ENCODE assay signal across 9 mouse cellular contexts in the genomic region with DNA sequence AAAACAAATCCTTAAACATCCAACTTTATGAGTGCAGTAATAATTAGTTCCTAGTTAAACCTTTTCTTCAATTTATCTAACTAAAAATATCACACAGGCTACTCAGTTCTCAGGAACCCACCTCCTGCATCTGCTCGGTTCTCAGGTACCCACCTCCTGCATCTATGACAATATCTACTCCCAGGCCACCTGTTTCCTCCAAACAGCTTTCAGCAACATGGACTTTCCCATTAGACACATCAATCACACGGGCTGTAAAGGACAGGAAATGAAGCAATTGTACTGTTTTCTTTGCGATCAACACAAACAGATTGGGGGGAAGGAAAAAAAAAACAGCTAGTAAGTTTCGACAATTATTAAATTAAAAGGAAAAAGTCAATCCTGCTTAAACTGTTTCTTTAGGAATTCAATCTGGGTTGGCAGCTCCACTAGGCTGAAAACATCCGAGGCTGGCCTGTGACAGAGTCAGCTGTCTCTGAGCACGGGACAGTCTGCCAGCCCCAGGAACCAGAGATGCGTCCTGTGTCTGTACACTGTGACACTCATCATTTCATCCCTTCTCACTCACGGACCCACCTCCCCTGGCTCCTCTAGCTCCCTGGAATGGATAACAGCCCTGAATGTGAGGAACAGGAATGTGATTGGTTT. TPM values are rescaled to one million over a fixed set of nuclear protein-coding genes. Genes with fewer than 3 reads are reported as not detected.
A peak's percentile ranks its signal among the peaks of the same experiment; 100 is the strongest.
DNase-seq lines count a peak whose midpoint lies in the region; ATAC-seq and TF ChIP-seq lines count a peak whose summit lies in the region.
"Had no signal": no experiment of that assay in that cellular context is flagged by ENCODE, and none has a peak within 500 bp of the region (broad histone marks: within the 10 kb centered on the region; RNA-seq: fewer than 3 reads in every experiment).

No protein-coding gene starts in this region.

- 56% methylated on average over 8 of the region's 8 CpGs for WGBS in heart, embryonic 13.5 days
- 57% methylated on average over 8 of the region's 8 CpGs for WGBS in heart, embryonic 10.5 days
- WGBS in kidney, postnatal 0 days = 21% methylated on average over 8 of the region's 8 CpGs
- WGBS in stomach, embryonic 15.5 days = 55% methylated on average over 8 of the region's 8 CpGs
- 57% methylated on average over 8 of the region's 8 CpGs for WGBS in stomach, postnatal 0 days

- ATAC-seq in heart, embryonic 13.5 days (ENCODE audit: extremely low read depth, insufficient number of reproducible peaks, low FRiP score, low TSS enrichment) = no peak
- ATAC-seq in kidney, postnatal 0 days (replicated peaks; ENCODE audit: low FRiP score, low read depth) = no peak
- ATAC-seq in stomach, embryonic 15.5 days (ENCODE audit: insufficient read depth, low FRiP score, low read depth) = 0 out of 2 replicates have a peak, but pooled peaks have one; percentile 54
- ATAC-seq in stomach, postnatal 0 days (ENCODE audit: low FRiP score, low TSS enrichment) = no peak

- H3K4me2 ChIP-seq in heart, embryonic 13.5 days = no peak overlapping the region
- 0 out of 2 replicates have a peak overlapping the region, but pooled peaks have one; percentile 5 for H3K4me2 ChIP-seq in kidney, postnatal 0 days (ENCODE audit: low read length)
- no peak overlapping the region for H3K4me2 ChIP-seq in stomach, embryonic 15.5 days
- H3K4me2 ChIP-seq in stomach, postnatal 0 days (replicated peaks; ENCODE audit: low read depth) = no peak overlapping the region

- H3K27ac ChIP-seq in heart, embryonic 13.5 days (replicated peaks) = no peak overlapping the region
- H3K27ac ChIP-seq in heart, embryonic 10.5 days = no peak overlapping the region
- H3K27ac ChIP-seq in kidney, postnatal 0 days = peak overlapping the region; percentile 64; the same call in 1 of the 2 replicates
- H3K27ac ChIP-seq in stomach, embryonic 15.5 days = peak overlapping the region; percentile 54; the same call in 1 of the 2 replicates
- no peak overlapping the region for H3K27ac ChIP-seq in stomach, postnatal 0 days (replicated peaks)
- H3K27ac ChIP-seq: macrophage had no signal

- H3K9ac ChIP-seq in heart, embryonic 13.5 days = peak overlapping the region; percentile 51
- no peak overlapping the region for H3K9ac ChIP-seq in kidney, postnatal 0 days (ENCODE audit: low read depth, low read length)
- no peak overlapping the region for H3K9ac ChIP-seq in stomach, embryonic 15.5 days
- H3K9ac ChIP-seq in stomach, postnatal 0 days (ENCODE audit: low read length) = no peak overlapping the region

- TF ChIP-seq CTCF in kidney, postnatal 0 days (IDR thresholded peaks at IDR 0.05; ENCODE audit: low read depth) = no peak
- TF ChIP-seq CTCF in stomach, postnatal 0 days (IDR thresholded peaks at IDR 0.05; ENCODE audit: low read depth) = no peak

- H3K27me3 ChIP-seq in heart, embryonic 13.5 days (replicated peaks) = no peaks in the 10 kb centered on the region
- no peaks in the 10 kb centered on the region for H3K27me3 ChIP-seq in heart, embryonic 10.5 days (ENCODE audit: insufficient read depth, poor library complexity, severe bottlenecking)
- no peaks in the 10 kb centered on the region for H3K27me3 ChIP-seq in kidney, postnatal 0 days (ENCODE audit: insufficient read depth, low read length)
- H3K27me3 ChIP-seq in stomach, embryonic 15.5 days (replicated peaks) = no peaks in the 10 kb centered on the region
- H3K27me3 ChIP-seq in stomach, postnatal 0 days (ENCODE audit: control insufficient read depth, insufficient read depth, low read length) = no peaks in the 10 kb centered on the region

- no peak for DNase-seq in heart, embryonic 10.5 days (ENCODE audit: low spot score)
- DNase-seq in kidney, postnatal 0 days (ENCODE audit: low spot score) = peak; percentile 72
- no peak for DNase-seq in kidney, adult 11 months
- no peak for DNase-seq in stomach, postnatal 0 days (ENCODE audit: low spot score)
- no peak for DNase-seq in urinary bladder, postnatal 36 days (ENCODE audit: low spot score in 2 of 2)
- DNase-seq in cerebellum, adult 9-11 months = no peak

- H3K4me1 ChIP-seq in heart, embryonic 13.5 days = peaks cover 8% of the 10 kb centered on the region; the same call in 1 of the 2 replicates
- no peaks in the 10 kb centered on the region for H3K4me1 ChIP-seq in heart, embryonic 10.5 days
- H3K4me1 ChIP-seq in kidney, postnatal 0 days (replicated peaks; ENCODE audit: insufficient read depth, low read length) = peaks cover 4% of the 10 kb centered on the region; the same call in 1 of the 2 replicates
- H3K4me1 ChIP-seq in stomach, embryonic 15.5 days = no peaks in the 10 kb centered on the region; the same call in 1 of the 2 replicates
- no peaks in the 10 kb centered on the region for H3K4me1 ChIP-seq in stomach, postnatal 0 days (replicated peaks; ENCODE audit: control insufficient read depth, insufficient read depth)

- H3K36me3 ChIP-seq in heart, embryonic 13.5 days = peaks cover 48% of the 10 kb centered on the region
- peaks cover 36% of the 10 kb centered on the region for H3K36me3 ChIP-seq in heart, embryonic 10.5 days
- peaks cover 11% of the 10 kb centered on the region; the same call in 1 of the 2 replicates for H3K36me3 ChIP-seq in kidney, postnatal 0 days (ENCODE audit: insufficient read depth, low read length)
- peaks cover 7% of the 10 kb centered on the region for H3K36me3 ChIP-seq in stomach, embryonic 15.5 days
- peaks cover 4% of the 10 kb centered on the region; the same call in 1 of the 2 replicates for H3K36me3 ChIP-seq in stomach, postnatal 0 days (ENCODE audit: control insufficient read depth, insufficient read depth, low read length)

- H3K4me3 ChIP-seq in heart, embryonic 13.5 days = no peak overlapping the region
- no peak overlapping the region for H3K4me3 ChIP-seq in heart, embryonic 10.5 days
- no peak overlapping the region for H3K4me3 ChIP-seq in kidney, postnatal 0 days (replicated peaks; ENCODE audit: low read depth, low read length)
- H3K4me3 ChIP-seq in stomach, embryonic 15.5 days (replicated peaks) = no peak overlapping the region
- no peak overlapping the region for H3K4me3 ChIP-seq in stomach, postnatal 0 days (ENCODE audit: low read depth, low read length)

- no peaks in the 10 kb centered on the region for H3K9me3 ChIP-seq in heart, embryonic 13.5 days
- no peaks in the 10 kb centered on the region for H3K9me3 ChIP-seq in heart, embryonic 10.5 days
- no peaks in the 10 kb centered on the region for H3K9me3 ChIP-seq in kidney, postnatal 0 days (replicated peaks; ENCODE audit: low read length)
- no peaks in the 10 kb centered on the region for H3K9me3 ChIP-seq in stomach, embryonic 15.5 days
- no peaks in the 10 kb centered on the region for H3K9me3 ChIP-seq in stomach, postnatal 0 days (ENCODE audit: control insufficient read depth, low read length)

- TF ChIP-seq EP300 in stomach, postnatal 0 days (optimal IDR thresholded peaks at IDR 0.05) = no peak

RNA-seq across cellular contexts. Expression of a gene that starts 6.7 kb away (rescaled TPM):
- 13.9 and 15.0 TPM in 2 replicates for polyA plus RNA-seq in heart, embryonic 13.5 days (2015; fragmentation: Nextera tagmentation; extraction: Ambion mirVana)
- 20.7 and 30.3 TPM in 2 replicates for polyA plus RNA-seq in heart, embryonic 10.5 days (2016; fragmentation: Nextera tagmentation; extraction: Ambion mirVana)
- polyA plus RNA-seq in kidney, postnatal 0 days (2015; fragmentation: Nextera tagmentation; extraction: Ambion mirVana) = 10.6 and 12.6 TPM in 2 replicates
- 20.5 and 21.1 TPM in 2 replicates for polyA plus RNA-seq in stomach, embryonic 15.5 days (2015; fragmentation: Nextera tagmentation; extraction: Ambion mirVana)
- polyA plus RNA-seq in stomach, postnatal 0 days (2015; fragmentation: Nextera tagmentation; extraction: Ambion mirVana) = 5.4 TPM in 2 replicates

RNA-seq across cellular contexts. Expression of a gene that starts 33.5 kb away (rescaled TPM):
- polyA plus RNA-seq in heart, embryonic 13.5 days (2015; fragmentation: Nextera tagmentation; extraction: Ambion mirVana) = 51.4 and 58.5 TPM in 2 replicates
- polyA plus RNA-seq in heart, embryonic 10.5 days (2016; fragmentation: Nextera tagmentation; extraction: Ambion mirVana) = 58.0 and 60.3 TPM in 2 replicates
- polyA plus RNA-seq in kidney, postnatal 0 days (2015; fragmentation: Nextera tagmentation; extraction: Ambion mirVana) = 74.6 and 74.8 TPM in 2 replicates
- polyA plus RNA-seq in stomach, embryonic 15.5 days (2015; fragmentation: Nextera tagmentation; extraction: Ambion mirVana) = 67.6 and 71.6 TPM in 2 replicates
- 45.2 and 45.3 TPM in 2 replicates for polyA plus RNA-seq in stomach, postnatal 0 days (2015; fragmentation: Nextera tagmentation; extraction: Ambion mirVana)

RNA-seq across cellular contexts. Expression of a gene that starts 33.8 kb away (rescaled TPM):
- polyA plus RNA-seq in heart, embryonic 13.5 days (2015; fragmentation: Nextera tagmentation; extraction: Ambion mirVana) = 19.5 and 20.0 TPM in 2 replicates
- 26.0 and 26.5 TPM in 2 replicates for polyA plus RNA-seq in heart, embryonic 10.5 days (2016; fragmentation: Nextera tagmentation; extraction: Ambion mirVana)
- 14.4 and 15.7 TPM in 2 replicates for polyA plus RNA-seq in kidney, postnatal 0 days (2015; fragmentation: Nextera tagmentation; extraction: Ambion mirVana)
- polyA plus RNA-seq in stomach, embryonic 15.5 days (2015; fragmentation: Nextera tagmentation; extraction: Ambion mirVana) = 19.4 and 21.7 TPM in 2 replicates
- 7.8 and 8.7 TPM in 2 replicates for polyA plus RNA-seq in stomach, postnatal 0 days (2015; fragmentation: Nextera tagmentation; extraction: Ambion mirVana)

RNA-seq across cellular contexts. Expression of a gene that starts 47.9 kb away (rescaled TPM):
- polyA plus RNA-seq in heart, embryonic 13.5 days (2015; fragmentation: Nextera tagmentation; extraction: Ambion mirVana) = 76.4 and 78.3 TPM in 2 replicates
- 79.3 and 93.6 TPM in 2 replicates for polyA plus RNA-seq in heart, embryonic 10.5 days (2016; fragmentation: Nextera tagmentation; extraction: Ambion mirVana)
- polyA plus RNA-seq in kidney, postnatal 0 days (2015; fragmentation: Nextera tagmentation; extraction: Ambion mirVana) = 108 and 112 TPM in 2 replicates
- 108 and 114 TPM in 2 replicates for polyA plus RNA-seq in stomach, embryonic 15.5 days (2015; fragmentation: Nextera tagmentation; extraction: Ambion mirVana)
- 62.3 and 65.8 TPM in 2 replicates for polyA plus RNA-seq in stomach, postnatal 0 days (2015; fragmentation: Nextera tagmentation; extraction: Ambion mirVana)

RNA-seq across cellular contexts. Expression of a gene that starts 48.5 kb away (rescaled TPM):
- 72.6 and 77.2 TPM in 2 replicates for polyA plus RNA-seq in heart, embryonic 13.5 days (2015; fragmentation: Nextera tagmentation; extraction: Ambion mirVana)
- polyA plus RNA-seq in heart, embryonic 10.5 days (2016; fragmentation: Nextera tagmentation; extraction: Ambion mirVana) = 125 and 144 TPM in 2 replicates
- 68.5 and 71.0 TPM in 2 replicates for polyA plus RNA-seq in kidney, postnatal 0 days (2015; fragmentation: Nextera tagmentation; extraction: Ambion mirVana)
- polyA plus RNA-seq in stomach, embryonic 15.5 days (2015; fragmentation: Nextera tagmentation; extraction: Ambion mirVana) = 107 and 115 TPM in 2 replicates
- 35.7 and 36.4 TPM in 2 replicates for polyA plus RNA-seq in stomach, postnatal 0 days (2015; fragmentation: Nextera tagmentation; extraction: Ambion mirVana)

Comparison
In these comparisons a context has a peak if more than half of its experiments do, and no peak if none do; other contexts are left out.
1. H3K27ac ChIP-seq: peak in kidney, postnatal 0 days (single experiment) and stomach, embryonic 15.5 days (single experiment); none in heart, embryonic 13.5 days (single experiment), heart, embryonic 10.5 days (single experiment) and stomach, postnatal 0 days (single experiment).